Comparison of ENCODE assay signal across 25 mouse cellular contexts in the genomic region with DNA sequence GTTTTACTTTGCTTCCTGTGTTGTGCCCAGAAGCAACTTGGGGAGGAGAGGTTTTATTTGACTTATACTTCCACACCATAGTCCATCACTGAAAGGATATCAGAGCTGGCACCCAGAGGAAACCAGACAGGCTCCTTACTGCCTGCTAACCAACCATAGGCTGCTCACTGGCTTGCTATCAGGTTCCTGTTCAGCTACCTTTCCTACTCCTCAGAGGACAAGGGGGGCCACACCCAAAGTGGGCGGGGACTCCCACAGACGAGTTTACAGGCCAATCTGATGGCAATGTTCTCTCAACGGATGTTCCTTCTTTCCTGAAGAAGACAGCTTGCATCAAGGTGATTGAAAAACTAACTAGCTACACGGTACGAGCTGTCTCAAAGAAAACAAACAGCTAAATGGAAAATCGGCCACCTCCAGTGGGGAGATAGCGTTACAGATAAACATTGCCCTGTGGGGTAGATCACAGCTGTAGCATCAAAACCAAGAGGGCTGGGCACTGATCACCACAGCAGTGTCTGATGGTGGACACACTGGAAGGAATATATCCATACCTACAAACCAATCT. TPM values are rescaled to one million over a fixed set of nuclear protein-coding genes. Genes with fewer than 3 reads are reported as not detected.
DNase-seq lines count a peak whose midpoint lies in the region; ATAC-seq and TF ChIP-seq lines count a peak whose summit lies in the region.
"Had no signal": no experiment of that assay in that cellular context is flagged by ENCODE, and none has a peak within 500 bp of the region (broad histone marks: within the 10 kb centered on the region; RNA-seq: fewer than 3 reads in every experiment).

No protein-coding gene starts in this region.

- no peak overlapping the region for H3K4me3 ChIP-seq in liver, embryonic 14.5 days (ENCODE audit: insufficient read depth in 1 of 2, low read depth in 2 of 2, low read length in 2 of 2)
- no peak overlapping the region for H3K4me3 ChIP-seq in limb, embryonic 10.5 days
- no peak overlapping the region for H3K4me3 ChIP-seq in intestine, embryonic 15.5 days (replicated peaks)
- no peak overlapping the region for H3K4me3 ChIP-seq in left cerebral cortex, adult 2 months
- H3K4me3 ChIP-seq: embryonic facial prominence, embryonic 10.5 days; heart, embryonic 15.5 days; hindbrain, embryonic 10.5 days; layer of hippocampus, adult 2 months; midbrain, embryonic 10.5 days; neural tube, embryonic 12.5 days had no signal

- 30% methylated on average over 7 of the region's 7 CpGs for WGBS in liver, embryonic 14.5 days (ENCODE audit: insufficient replicate concordance)
- WGBS in limb, embryonic 10.5 days = 67% methylated on average over 7 of the region's 7 CpGs
- WGBS in intestine, embryonic 15.5 days = 67% methylated on average over 7 of the region's 7 CpGs

- 0 out of 2 replicates have a peak overlapping the region, but pooled peaks have one; percentile 13 for H3K4me2 ChIP-seq in liver, embryonic 14.5 days (ENCODE audit: low read depth)
- no peak overlapping the region for H3K4me2 ChIP-seq in intestine, embryonic 15.5 days (replicated peaks)
- H3K4me2 ChIP-seq: heart, embryonic 15.5 days; neural tube, embryonic 12.5 days had no signal

- H3K36me3 ChIP-seq in liver, embryonic 14.5 days (replicated peaks; ENCODE audit: control insufficient read depth, insufficient read depth, low read depth) = no peaks in the 10 kb centered on the region
- no peaks in the 10 kb centered on the region for H3K36me3 ChIP-seq in limb, embryonic 10.5 days
- no peaks in the 10 kb centered on the region for H3K36me3 ChIP-seq in intestine, embryonic 15.5 days
- H3K36me3 ChIP-seq: embryonic facial prominence, embryonic 10.5 days; heart, embryonic 15.5 days; hindbrain, embryonic 10.5 days; midbrain, embryonic 10.5 days; neural tube, embryonic 12.5 days had no signal

- H3K27ac ChIP-seq in liver, embryonic 14.5 days = peak overlapping the region; percentile 36; the same call in 1 of the 2 replicates
- no peak overlapping the region for H3K27ac ChIP-seq in limb, embryonic 10.5 days
- H3K27ac ChIP-seq in intestine, embryonic 15.5 days = no peak overlapping the region
- no peak overlapping the region for H3K27ac ChIP-seq in left cerebral cortex, adult 2 months
- H3K27ac ChIP-seq: embryonic facial prominence, embryonic 10.5 days; heart, embryonic 15.5 days; hindbrain, embryonic 10.5 days; hindbrain, postnatal 0 days; layer of hippocampus, adult 2 months; midbrain, embryonic 10.5 days; neural tube, embryonic 12.5 days had no signal

- H3K9me3 ChIP-seq in liver, embryonic 14.5 days (ENCODE audit: control insufficient read depth, low read length) = no peaks in the 10 kb centered on the region
- H3K9me3 ChIP-seq in limb, embryonic 10.5 days (replicated peaks) = no peaks in the 10 kb centered on the region
- H3K9me3 ChIP-seq in intestine, embryonic 15.5 days = no peaks in the 10 kb centered on the region
- H3K9me3 ChIP-seq: embryonic facial prominence, embryonic 10.5 days; heart, embryonic 15.5 days; hindbrain, embryonic 10.5 days; midbrain, embryonic 10.5 days; neural tube, embryonic 12.5 days had no signal

- peaks cover 17 to 26% of the 10 kb centered on the region in 2 experiments for H3K4me1 ChIP-seq in liver, embryonic 14.5 days (replicated peaks; ENCODE audit: control insufficient read depth in 2 of 2, insufficient read depth in 2 of 2, low read length in 1 of 2)
- peaks cover 15% of the 10 kb centered on the region for H3K4me1 ChIP-seq in limb, embryonic 10.5 days
- H3K4me1 ChIP-seq in intestine, embryonic 15.5 days (replicated peaks) = 0 out of 2 replicates have a peak, but pooled peaks cover 3% of the 10 kb centered on the region

- H3K9ac ChIP-seq in liver, embryonic 14.5 days (replicated peaks) = no peak overlapping the region
- H3K9ac ChIP-seq in intestine, embryonic 15.5 days = no peak overlapping the region
- H3K9ac ChIP-seq: heart, embryonic 15.5 days; neural tube, embryonic 12.5 days had no signal

- no peaks in the 10 kb centered on the region for H3K27me3 ChIP-seq in liver, embryonic 14.5 days (ENCODE audit: control insufficient read depth, insufficient read depth, low read length)
- H3K27me3 ChIP-seq in limb, embryonic 10.5 days (ENCODE audit: low read depth, poor library complexity, severe bottlenecking) = peaks cover 26% of the 10 kb centered on the region
- H3K27me3 ChIP-seq in intestine, embryonic 15.5 days (replicated peaks) = no peaks in the 10 kb centered on the region
- H3K27me3 ChIP-seq: neural tube, embryonic 12.5 days had no signal

- peak; percentile 67 for DNase-seq in R1 (ENCODE audit: low read depth, low spot score)
- peak in 1 of 3 experiments; percentile 65 for DNase-seq in liver, embryonic 14.5 days (ENCODE audit: low read depth in 3 of 3, low spot score in 3 of 3)
- no peak for DNase-seq in limb, embryonic 10.5 days (ENCODE audit: low spot score)
- DNase-seq in left cerebral cortex, adult 8-10 months (ENCODE audit: low spot score in 2 of 2) = no peak
- DNase-seq in left cerebral cortex, adult 2 months (ENCODE audit: extremely low spot score in 1 of 2, low spot score in 2 of 2) = no peak
- DNase-seq: adrenal gland, postnatal 25 days; cerebellum, adult 2 months; cerebellum, postnatal 36 days; gastrocnemius, postnatal 25 days; kidney, adult 8-10 months; kidney, postnatal 14 days; lung, adult 2 months; lung, postnatal 36 days; thymus, postnatal 36 days had no signal

- intact Hi-C loops in left cerebral cortex, adult 2 months (cut with DNase I) = no loop called here

- peak; percentile 77 for ATAC-seq in erythroblast, adult 5-6 weeks (replicated peaks; ENCODE audit: low FRiP score, poor library complexity, severe bottlenecking)
- ATAC-seq in liver, embryonic 14.5 days (ENCODE audit: insufficient read depth) = peak; percentile 38; the same call in 1 of the 2 replicates
- no peak for ATAC-seq in intestine, embryonic 15.5 days
- ATAC-seq: forebrain, embryonic 14.5 days; hindbrain, postnatal 0 days had no signal

- no peak for TF ChIP-seq CTCF in liver, embryonic 14.5 days (IDR thresholded peaks at IDR 0.05; ENCODE audit: low read depth)
- TF ChIP-seq CTCF in left cerebral cortex, adult 2 months (IDR thresholded peaks at IDR 0.05) = no peak

- TF ChIP-seq EP300 in liver, embryonic 14.5 days (IDR thresholded peaks at IDR 0.05; ENCODE audit: low read depth) = no peak

RNA-seq across cellular contexts. Expression of a gene that starts 17.4 kb away (rescaled TPM):
- total RNA-seq in erythroblast, adult 5-6 weeks (2015; ENCODE audit: low replicate concordance) = 9.8 and 11.1 TPM in 2 replicates
- total RNA-seq in erythroblast, adult 5-6 weeks (2017; ENCODE audit: low replicate concordance) = 9.2 and 14.1 TPM in 2 replicates
- polyA plus RNA-seq in liver, embryonic 14.5 days (2012; rRNA removed) = 19.2 and 22.2 TPM in 2 replicates
- 38.4 and 40.4 TPM in 2 replicates for polyA plus RNA-seq in liver, embryonic 14.5 days (2014; fragmentation: Nextera tagmentation; extraction: Ambion mirVana)
- polyA plus RNA-seq in limb, embryonic 10.5 days (2016; fragmentation: Nextera tagmentation; extraction: Ambion mirVana) = 203 and 209 TPM in 2 replicates
- 10 to 100 TPM; 67.8 to 78.4 (median 74.9) TPM for total RNA-seq in left cerebral cortex, adult 8-10 months (2022)
- polyA plus RNA-seq in intestine, embryonic 15.5 days (2015; fragmentation: Nextera tagmentation; extraction: Ambion mirVana) = 210 and 225 TPM in 2 replicates
- total RNA-seq in left cerebral cortex, adult 2 months (2021) = 10 to 100 TPM; 78.3 to 85.6 TPM

RNA-seq across cellular contexts. Expression of a gene that starts 19.3 kb away (rescaled TPM):
- 14.2 and 15.9 TPM in 2 replicates for total RNA-seq in erythroblast, adult 5-6 weeks (2015; ENCODE audit: low replicate concordance)
- 45.3 and 46.3 TPM in 2 replicates for total RNA-seq in erythroblast, adult 5-6 weeks (2017; ENCODE audit: low replicate concordance)
- 23.0 and 24.1 TPM in 2 replicates for polyA plus RNA-seq in liver, embryonic 14.5 days (2012; rRNA removed)
- polyA plus RNA-seq in liver, embryonic 14.5 days (2014; fragmentation: Nextera tagmentation; extraction: Ambion mirVana) = 26.8 and 32.2 TPM in 2 replicates
- polyA plus RNA-seq in limb, embryonic 10.5 days (2016; fragmentation: Nextera tagmentation; extraction: Ambion mirVana) = 0.30 and 0.54 TPM in 2 replicates
- 1 to 10 TPM; 5.6 to 7.2 (median 6.3) TPM for total RNA-seq in left cerebral cortex, adult 8-10 months (2022)
- 5.4 and 6.4 TPM in 2 replicates for polyA plus RNA-seq in intestine, embryonic 15.5 days (2015; fragmentation: Nextera tagmentation; extraction: Ambion mirVana)
- total RNA-seq in left cerebral cortex, adult 2 months (2021) = 1 to 10 TPM; 6.1 to 6.8 TPM
- total RNA-seq: monocyte, adult 5-6 weeks had no signal

RNA-seq across cellular contexts. Expression of a gene that starts 45.3 kb away (rescaled TPM):
- total RNA-seq in erythroblast, adult 5-6 weeks (2015; ENCODE audit: low replicate concordance) = not detected in 2 replicates
- 0.17 TPM in 1 of 2 replicates, not detected in the other for total RNA-seq in erythroblast, adult 5-6 weeks (2017; ENCODE audit: low replicate concordance)
- polyA plus RNA-seq in liver, embryonic 14.5 days (2012; rRNA removed) = 0.01 and 0.02 TPM in 2 replicates
- 0.08 TPM in 1 of 2 replicates, not detected in the other for polyA plus RNA-seq in liver, embryonic 14.5 days (2014; fragmentation: Nextera tagmentation; extraction: Ambion mirVana)
- polyA plus RNA-seq in limb, embryonic 10.5 days (2016; fragmentation: Nextera tagmentation; extraction: Ambion mirVana) = 0.36 and 0.44 TPM in 2 replicates
- total RNA-seq in left cerebral cortex, adult 8-10 months (2022) = not detected
- 0.30 TPM in 1 of 2 replicates, not detected in the other for polyA plus RNA-seq in intestine, embryonic 15.5 days (2015; fragmentation: Nextera tagmentation; extraction: Ambion mirVana)
- total RNA-seq in left cerebral cortex, adult 2 months (2021) = under 1 TPM in 1 of 2 experiments, not detected in 1; 0.16 TPM
- total RNA-seq: adrenal gland, postnatal 25 days; gastrocnemius, postnatal 25 days; hindbrain, postnatal 0 days had no signal
- polyA plus RNA-seq: forebrain, embryonic 14.5 days; heart, embryonic 15.5 days; neural tube, embryonic 12.5 days had no signal

Comparison
In these comparisons a context has a peak if more than half of its experiments do, and no peak if none do; other contexts are left out.
1. RNA of a gene that starts 17.4 kb away (total RNA-seq): 78.3 to 85.6 TPM in left cerebral cortex, adult 2 months and 67.8 to 78.4 TPM in left cerebral cortex, adult 8-10 months; 9.2 to 14.1 TPM in erythroblast, adult 5-6 weeks; every median in the first group is over 4 times any median in the second.